Mouse (Mus musculus) small intestine, adult 2 months (tissue): ENCODE measurements around the gene Gm11232. TPM values are rescaled to one million over a fixed set of nuclear protein-coding genes. Genes with fewer than 3 reads are reported as not detected.

ENCODE experiments used
- H3K27ac ChIP-seq: fragments of 200-500 bp; 2 replicates; pipeline ENCODE4 v1.5.1; 2012; ENCODE audit warnings: low read depth, low read length, control low read depth, inconsistent platforms; ENCODE audit not compliant: insufficient read depth
- H3K27me3 ChIP-seq: fragments of 200-500 bp; 2 replicates; pipeline ENCODE4 v1.6.1; 2012; ENCODE audit warnings: mild to moderate bottlenecking, moderate library complexity, low read length, inconsistent platforms; ENCODE audit not compliant: control insufficient read depth, insufficient read depth
- H3K36me3 ChIP-seq: fragments of 200-500 bp; 2 replicates; pipeline ENCODE4 v1.6.1; 2012; ENCODE audit warnings: mild to moderate bottlenecking, low read length, control low read depth, inconsistent platforms; ENCODE audit not compliant: control insufficient read depth, insufficient read depth
- H3K4me1 ChIP-seq: fragments of 200-500 bp; 2 replicates; pipeline ENCODE4 v1.6.1; 2012; ENCODE audit warnings: low read length, inconsistent platforms, mixed read lengths; ENCODE audit not compliant: control insufficient read depth, insufficient read depth, insufficient read length
- H3K4me3 ChIP-seq: fragments of 200-500 bp; 2 replicates; pipeline ENCODE4 v1.5.1; 2012; ENCODE audit warnings: low read depth, mild to moderate bottlenecking, control low read depth, inconsistent platforms, low read length, moderate library complexity
- CTCF ChIP-seq: fragments of 200-500 bp; IDR thresholded peaks from 2 replicates; pipeline ENCODE4 v1.5.1; 2012; ENCODE audit warnings: low read depth, mild to moderate bottlenecking, control low read depth, inconsistent platforms, low read length, moderate library complexity, mixed read lengths; ENCODE audit not compliant: insufficient replicate concordance, insufficient read length; ENCODE audit errors: extremely low read depth
- POLR2A ChIP-seq: fragments of 200-500 bp; IDR thresholded peaks from 2 replicates; pipeline ENCODE4 v1.6.1; 2012; ENCODE audit warnings: low read depth, mild to moderate bottlenecking, control low read depth, inconsistent platforms, low read length, moderate library complexity
- WGBS: fragments of 180-500 bp; shearing (Covaris S2); methylation state at CpG from one replicate; pipeline ENCODE4 v1.1.7; 2018; 5-methylcytosine and 5-hydroxymethylcytosine counted together
- polyA plus RNA-seq: library from polyadenylated mRNA; depleted of rRNA; stranded (reverse); fragments of >200 nt; gene quantifications from 2 replicates; pipeline ENCODE4 v1.2.3, GENCODE M21; 2012; rRNA removed

Gene Gm11232
- not detected in 2 replicates for polyA plus RNA-seq

DNA sequence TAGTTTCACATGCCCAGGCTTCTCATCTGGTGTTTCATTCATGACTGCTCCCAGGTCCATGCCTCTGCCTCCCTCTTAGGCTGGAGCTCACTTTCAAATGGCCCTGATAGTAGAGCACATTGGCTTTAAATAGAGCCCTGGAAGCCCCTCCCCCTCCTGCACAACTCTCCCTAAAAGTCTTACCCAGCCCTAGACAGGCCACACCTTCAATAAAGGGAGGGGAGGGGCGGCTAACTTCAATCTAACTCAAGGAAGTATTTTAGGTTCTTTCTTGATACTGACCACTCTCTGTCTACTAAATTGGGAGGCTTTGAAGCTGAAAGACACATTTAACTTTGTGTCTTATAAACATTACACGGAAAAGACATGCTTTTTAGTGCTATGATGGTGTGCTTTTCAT, at the start of gene Gm11232:
Gene Gm11232, minus strand, starts transcription at position 101 of the 400 bp plus-strand sequence.
- Histone ChIP-seq H3K27me3 (no peaks in the 10 kb centered on the region), H3K27ac (no peak within 1 kb of the TSS), H3K4me1 (no peaks in the 10 kb centered on the region), H3K36me3 (no peaks in the 10 kb centered on the region), H3K4me3 (no peak within 1 kb of the TSS)
- TF ChIP-seq CTCF (no peak), POLR2A (no peak)
- 47% methylated on average over 2 of the region's 2 CpGs for WGBS

DNA sequence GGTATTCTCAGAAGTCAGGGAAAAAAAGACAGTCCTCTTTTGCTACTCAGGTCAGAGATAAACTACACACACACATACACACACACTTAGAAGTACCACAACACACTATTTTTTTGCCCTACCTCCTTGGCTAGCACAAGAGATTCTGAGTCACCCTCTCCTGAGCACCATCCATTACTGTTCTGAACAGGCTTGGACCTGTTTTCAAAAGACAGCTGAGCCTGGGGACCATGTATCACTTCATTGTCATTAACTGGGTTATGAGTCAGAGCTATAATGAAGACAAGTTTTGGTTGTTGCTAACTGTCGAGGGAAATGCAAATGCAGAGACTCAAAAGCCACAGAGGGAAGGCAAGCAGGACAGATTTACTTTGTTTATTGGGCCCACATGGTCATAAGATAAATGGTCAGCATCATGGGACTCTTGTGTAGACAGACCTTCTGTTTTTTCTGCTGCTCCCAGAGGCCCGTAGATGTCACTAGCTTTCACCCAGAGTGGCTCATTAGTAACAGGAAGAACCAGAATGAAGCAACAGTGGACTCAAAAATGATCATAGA, 48.3 kb upstream of the Gm11232 start:
- 56% methylated on average over 2 of the region's 2 CpGs for WGBS
- no peak overlapping the region for H3K4me3 ChIP-seq
- no peaks in the 10 kb centered on the region for H3K27me3 ChIP-seq
- no peak overlapping the region for H3K27ac ChIP-seq
- no peaks in the 10 kb centered on the region for H3K36me3 ChIP-seq
- H3K4me1 ChIP-seq = no peaks in the 10 kb centered on the region
- no peak for TF ChIP-seq CTCF
- no peak for TF ChIP-seq POLR2A

DNA sequence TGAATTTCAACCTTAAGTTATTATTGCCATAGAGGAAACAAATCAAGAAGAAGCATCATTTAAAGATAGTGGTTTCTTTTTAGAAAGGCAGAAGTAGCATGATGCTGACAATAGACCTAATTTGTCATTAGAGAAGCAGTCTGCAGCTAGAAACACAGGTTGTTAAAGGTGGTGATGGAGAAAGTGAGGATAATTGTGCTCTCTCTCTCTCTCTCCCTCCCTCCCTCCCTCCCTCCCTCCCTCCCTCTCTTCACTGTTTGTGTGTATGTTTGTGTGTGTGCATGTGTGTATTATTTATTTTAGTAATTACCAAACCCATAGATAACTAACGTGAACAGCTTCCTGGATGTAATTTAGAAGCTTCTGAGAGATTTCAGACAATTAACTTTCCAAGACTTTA, 7.8 kb upstream of the Gm11232 start:
- 69% methylated on average over 1 of the region's 1 CpGs for WGBS

DNA sequence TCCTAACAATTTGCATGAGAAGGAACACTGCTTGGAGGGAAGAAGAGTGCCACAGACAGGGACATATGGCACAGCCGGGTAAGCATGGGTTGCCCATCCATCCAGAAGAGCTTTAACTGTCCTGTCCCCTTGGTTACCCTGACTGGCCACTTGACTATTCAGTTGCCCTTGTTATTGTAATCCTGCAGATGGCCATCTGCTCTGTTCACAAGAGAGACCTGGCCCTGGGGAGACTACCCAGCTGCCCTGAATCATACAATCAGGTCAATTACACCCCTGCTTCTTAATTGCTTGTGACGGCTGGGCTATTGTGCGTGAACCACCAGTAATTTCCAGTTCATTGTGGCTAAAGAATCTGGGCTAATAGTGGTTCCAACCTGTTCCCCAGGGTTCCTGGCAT, 7.3 kb upstream of the Gm11232 start:
- no peaks in the 10 kb centered on the region for H3K36me3 ChIP-seq
- WGBS = 82% methylated on average over 3 of the region's 3 CpGs
- TF ChIP-seq POLR2A = no peak
- no peak for TF ChIP-seq CTCF

More for the DNA sequence above, 7.8 kb upstream of the Gm11232 start:
- Histone ChIP-seq H3K27ac (no peak overlapping the region), H3K36me3 (no peaks in the 10 kb centered on the region), H3K4me3 (no peak overlapping the region), H3K27me3 (no peaks in the 10 kb centered on the region), H3K4me1 (no peaks in the 10 kb centered on the region)
- TF ChIP-seq POLR2A = no peak
- no peak for TF ChIP-seq CTCF

DNA sequence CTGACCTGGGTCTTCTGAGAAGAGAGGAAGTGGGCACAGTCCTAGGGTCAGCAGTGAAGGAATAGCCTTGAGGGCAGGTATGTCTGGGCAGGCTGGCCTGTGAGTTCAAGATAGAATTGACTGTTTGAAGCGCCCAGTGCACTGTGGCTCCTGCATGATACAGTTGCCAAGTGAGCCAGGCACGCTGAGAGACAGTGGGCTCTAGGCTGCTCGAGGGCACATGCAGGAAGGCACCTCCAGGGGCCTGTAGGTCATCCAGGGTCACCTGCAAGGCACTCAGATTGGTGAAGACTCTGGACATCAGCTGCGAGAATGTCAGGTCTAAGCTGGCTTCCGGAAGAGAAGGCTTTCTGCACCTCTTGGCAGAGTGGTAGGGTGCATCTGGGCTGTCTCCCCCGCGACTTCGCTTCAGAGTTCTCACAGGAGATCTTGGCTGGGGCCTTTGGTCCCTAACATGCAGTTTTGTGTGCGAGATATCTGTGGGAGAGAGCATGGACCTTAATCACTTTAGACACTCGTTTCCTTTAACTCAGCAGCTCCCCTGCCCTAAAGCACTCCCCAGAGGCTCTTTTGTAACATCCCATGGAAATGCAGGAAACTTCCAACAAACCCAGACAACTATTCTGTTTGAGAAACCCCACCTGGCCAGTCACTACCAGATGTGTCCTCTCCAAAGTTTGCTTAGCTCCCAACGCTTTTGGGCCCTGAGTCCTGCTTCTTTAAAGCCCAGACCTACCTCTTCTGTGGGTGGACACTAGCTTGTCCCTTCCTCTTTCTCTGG, 1.1 kb downstream of the Gm11232 start:
- WGBS = 75% methylated on average over 11 of the region's 11 CpGs
- H3K4me3 ChIP-seq = no peak overlapping the region
- no peaks in the 10 kb centered on the region for H3K27me3 ChIP-seq
- H3K4me1 ChIP-seq = no peaks in the 10 kb centered on the region
- TF ChIP-seq CTCF (no peak), POLR2A (no peak)
- H3K36me3 ChIP-seq = no peaks in the 10 kb centered on the region
- no peak overlapping the region for H3K27ac ChIP-seq

More for the DNA sequence above, 7.3 kb upstream of the Gm11232 start:
- no peak overlapping the region for H3K4me3 ChIP-seq
- no peak overlapping the region for H3K27ac ChIP-seq
- H3K4me1 ChIP-seq = no peaks in the 10 kb centered on the region
- no peaks in the 10 kb centered on the region for H3K27me3 ChIP-seq

DNA sequence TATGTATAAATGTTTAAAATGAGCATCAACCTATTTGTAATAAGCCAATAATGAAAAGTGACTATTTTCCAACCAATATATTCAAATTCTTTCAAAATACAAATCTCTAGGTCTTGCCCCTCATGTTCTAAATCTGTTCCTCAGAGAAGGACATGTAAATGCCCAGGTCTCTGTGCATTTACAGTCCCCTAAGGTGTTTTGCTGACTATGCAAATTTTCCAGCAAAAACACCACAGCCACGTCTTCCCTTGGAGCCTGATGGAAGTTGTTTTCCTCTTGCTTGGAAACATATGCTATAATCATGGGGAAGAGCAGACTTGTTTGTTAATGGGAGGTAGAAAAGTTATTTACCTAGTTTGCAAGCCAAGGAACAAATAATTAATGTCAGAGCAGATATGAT, 12.0 kb downstream of the Gm11232 start:
- no peaks in the 10 kb centered on the region for H3K4me1 ChIP-seq
- no peak for TF ChIP-seq CTCF
- TF ChIP-seq POLR2A = no peak
- H3K4me3 ChIP-seq = no peak overlapping the region
- no peak overlapping the region for H3K27ac ChIP-seq
- WGBS = 74% methylated on average over 1 of the region's 1 CpGs
- H3K36me3 ChIP-seq = no peaks in the 10 kb centered on the region
- no peaks in the 10 kb centered on the region for H3K27me3 ChIP-seq

DNA sequence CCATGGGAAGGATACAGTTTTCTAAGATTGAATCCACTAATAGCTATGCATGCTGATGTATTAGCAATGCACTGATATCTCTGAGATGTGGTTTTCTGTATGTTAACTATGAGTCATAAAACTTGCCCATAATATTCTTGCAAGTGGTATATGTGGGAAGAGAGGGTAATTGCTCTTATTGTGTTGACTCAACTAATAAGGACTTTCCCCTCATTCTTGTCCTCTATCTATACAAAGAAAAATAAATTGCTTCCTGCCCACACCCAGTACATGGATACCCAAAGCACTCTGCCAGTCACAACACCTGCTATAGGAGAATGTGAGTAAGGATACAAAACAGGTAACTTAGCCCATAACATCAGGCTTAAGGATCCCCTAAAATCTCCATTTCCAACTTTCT, 21.2 kb downstream of the Gm11232 start:
- no peak for TF ChIP-seq POLR2A
- TF ChIP-seq CTCF = no peak
- Histone ChIP-seq H3K36me3 (no peaks in the 10 kb centered on the region), H3K27ac (no peak overlapping the region), H3K4me1 (peaks cover 2% of the 10 kb centered on the region; the same call in 1 of the 2 replicates), H3K27me3 (no peaks in the 10 kb centered on the region), H3K4me3 (no peak overlapping the region)
